Mouse (Mus musculus): ENCODE data around the gene Olfr190. TPM values are rescaled to one million over a fixed set of nuclear protein-coding genes. Genes with fewer than 3 reads are reported as not detected.
"Not testable (repeated sequence)": the region's sequence is repeated elsewhere in the genome, so short reads cannot be mapped to it uniquely, and the experiment has no call there.

The Olfr190 gene
- polyA plus RNA-seq, 1 experiment from 2014 or later = not detected

DNA sequence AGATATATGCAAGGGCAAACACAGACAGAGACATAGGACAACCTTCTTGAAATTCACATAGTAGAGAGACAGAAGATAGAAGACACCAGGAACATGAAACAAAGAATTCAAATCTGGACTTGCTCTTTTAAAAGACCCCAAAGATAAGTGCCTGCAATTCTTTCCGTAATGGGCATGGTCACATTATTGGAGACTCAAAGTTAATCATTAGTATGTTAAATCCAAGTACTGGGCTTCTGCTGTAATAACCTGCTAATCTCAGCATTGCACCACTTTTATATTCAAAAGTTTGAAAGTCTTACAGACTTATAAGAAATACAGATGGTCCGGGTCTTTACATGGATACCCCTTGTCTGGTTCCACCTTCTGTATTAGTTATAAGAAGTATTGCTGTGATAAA lies 28.5 kb downstream of the Olfr190 start:
- H3K9me3 ChIP-seq (ENCODE audit: control insufficient read depth, low read length); H3K27me3 ChIP-seq (replicated peaks; ENCODE audit: control insufficient read depth, insufficient read depth, low read length); H3K9ac ChIP-seq (replicated peaks; ENCODE audit: low read depth, low read length); H3K4me3 ChIP-seq (replicated peaks; ENCODE audit: low read length); H3K4me1 ChIP-seq (replicated peaks; ENCODE audit: control insufficient read depth, insufficient read depth, low read length); H3K4me2 ChIP-seq (ENCODE audit: low read length); ATAC-seq; H3K27ac ChIP-seq (ENCODE audit: low read length); H3K36me3 ChIP-seq (ENCODE audit: control insufficient read depth, insufficient read depth): not testable (repeated sequence)
- WGBS = 97% methylated on average over 2 of the region's 2 CpGs

DNA sequence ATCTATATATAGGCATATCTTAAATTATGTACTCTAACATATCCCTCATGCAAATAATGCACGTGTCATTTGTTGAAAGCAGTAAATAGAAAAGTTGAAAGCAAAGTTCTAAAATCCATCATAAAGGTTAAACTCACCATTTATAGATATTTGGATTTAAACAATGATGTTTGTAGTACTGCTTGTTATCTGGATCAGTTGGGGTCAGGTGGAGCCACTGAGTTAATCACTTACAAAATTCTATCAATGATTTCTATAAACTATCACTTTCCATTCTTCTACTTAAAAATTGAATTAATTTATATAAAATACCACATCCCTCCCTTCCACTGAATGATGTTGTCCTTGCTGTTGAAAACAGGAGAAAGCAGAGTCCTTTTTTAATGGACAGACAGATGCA lies 28.9 kb downstream of the Olfr190 start:
- WGBS = 94% methylated on average over 1 of the region's 1 CpGs
- ATAC-seq = no peak
- Histone ChIP-seq H3K27ac (ENCODE audit: low read length) (no peak overlapping the region), H3K9me3 (ENCODE audit: control insufficient read depth, low read length) (no peaks in the 10 kb centered on the region), H3K27me3 (replicated peaks; ENCODE audit: control insufficient read depth, insufficient read depth, low read length) (no peaks in the 10 kb centered on the region), H3K4me1 (replicated peaks; ENCODE audit: control insufficient read depth, insufficient read depth, low read length) (no peaks in the 10 kb centered on the region), H3K4me2 (ENCODE audit: low read length) (no peak overlapping the region), H3K36me3 (ENCODE audit: control insufficient read depth, insufficient read depth) (no peaks in the 10 kb centered on the region), H3K4me3 (replicated peaks; ENCODE audit: low read length) (no peak overlapping the region), H3K9ac (replicated peaks; ENCODE audit: low read depth, low read length) (no peak overlapping the region)

DNA sequence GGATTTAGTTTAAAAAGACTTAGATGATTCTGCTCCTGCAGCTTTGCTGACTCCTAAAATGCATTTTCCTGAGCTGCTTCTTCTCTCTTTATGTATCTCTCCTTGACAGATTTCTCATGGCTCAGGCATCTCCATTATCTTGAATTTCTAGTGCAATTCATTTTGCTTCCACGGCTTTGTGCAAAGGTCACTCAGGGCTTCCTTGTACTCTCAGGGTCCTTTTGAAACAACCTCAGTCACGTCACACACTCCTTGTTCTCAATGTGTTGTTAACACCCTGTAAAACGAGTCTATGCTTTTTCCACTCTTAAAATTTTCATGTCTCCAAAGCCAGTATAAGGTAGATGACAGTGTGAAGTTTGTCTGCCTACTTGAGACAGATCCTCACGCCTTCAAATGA lies 30.2 kb downstream of the Olfr190 start:
- 76% methylated on average over 4 of the region's 4 CpGs for WGBS
- no peaks in the 10 kb centered on the region for H3K4me1 ChIP-seq (replicated peaks; ENCODE audit: control insufficient read depth, insufficient read depth, low read length)
- H3K27ac ChIP-seq (ENCODE audit: low read length) = no peak overlapping the region
- H3K9me3 ChIP-seq (ENCODE audit: control insufficient read depth, low read length) = no peaks in the 10 kb centered on the region
- no peak overlapping the region for H3K4me3 ChIP-seq (replicated peaks; ENCODE audit: low read length)
- no peak for ATAC-seq
- H3K4me2 ChIP-seq (ENCODE audit: low read length) = no peak overlapping the region
- no peaks in the 10 kb centered on the region for H3K27me3 ChIP-seq (replicated peaks; ENCODE audit: control insufficient read depth, insufficient read depth, low read length)
- H3K36me3 ChIP-seq (ENCODE audit: control insufficient read depth, insufficient read depth) = no peaks in the 10 kb centered on the region
- H3K9ac ChIP-seq (replicated peaks; ENCODE audit: low read depth, low read length) = no peak overlapping the region

DNA sequence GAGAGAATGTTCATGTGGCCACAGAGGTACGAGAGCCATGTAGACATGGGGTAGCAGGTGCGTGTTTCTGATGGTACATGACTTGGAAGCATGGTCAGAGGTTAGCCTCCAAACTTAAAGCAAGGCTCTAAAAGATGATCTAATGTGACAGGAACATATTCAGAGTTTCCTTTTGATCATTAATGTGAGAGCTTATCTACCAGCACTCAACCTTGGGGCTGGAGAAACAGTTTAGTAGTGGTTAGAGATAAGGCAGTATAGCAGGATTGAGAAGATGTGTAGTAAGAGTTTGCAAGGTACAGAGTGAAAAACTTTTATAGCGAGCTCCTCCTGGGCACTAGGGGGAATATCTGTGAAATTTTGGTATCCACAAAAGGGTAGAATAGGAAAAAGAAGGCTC lies 32.0 kb downstream of the Olfr190 start:
- Histone ChIP-seq H3K9ac (replicated peaks; ENCODE audit: low read depth, low read length) (no peak overlapping the region), H3K4me2 (ENCODE audit: low read length) (no peak overlapping the region), H3K9me3 (ENCODE audit: control insufficient read depth, low read length) (no peaks in the 10 kb centered on the region), H3K27me3 (replicated peaks; ENCODE audit: control insufficient read depth, insufficient read depth, low read length) (no peaks in the 10 kb centered on the region), H3K36me3 (ENCODE audit: control insufficient read depth, insufficient read depth) (no peaks in the 10 kb centered on the region), H3K4me1 (replicated peaks; ENCODE audit: control insufficient read depth, insufficient read depth, low read length) (no peaks in the 10 kb centered on the region), H3K27ac (ENCODE audit: low read length) (no peak overlapping the region), H3K4me3 (replicated peaks; ENCODE audit: low read length) (no peak overlapping the region)
- no peak for ATAC-seq
- 83% methylated on average over 3 of the region's 3 CpGs for WGBS

DNA sequence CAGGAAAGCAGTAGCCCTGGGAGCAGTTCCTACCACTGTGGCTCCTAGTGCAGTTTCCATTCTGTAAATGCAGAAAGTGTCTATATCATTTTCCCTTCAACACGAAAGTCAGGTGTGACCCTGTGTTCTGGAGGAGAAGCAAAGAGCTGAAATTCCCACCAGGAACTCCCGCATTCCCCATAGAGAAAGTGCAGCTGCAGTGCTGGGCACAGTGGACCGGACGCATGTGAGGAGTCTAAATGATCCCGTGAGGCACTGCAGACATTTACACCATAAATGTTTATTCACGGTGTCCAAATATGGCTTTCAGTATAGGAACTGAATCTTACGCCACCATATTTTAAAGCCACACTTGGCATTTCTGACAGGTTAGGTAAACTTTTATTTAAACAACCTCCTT lies 38.1 kb downstream of the Olfr190 start, which contains the start of gene Olfr187:
Gene Olfr187, minus strand, starts transcription at position 58 of the 400 bp plus-strand sequence.
- Histone ChIP-seq H3K9me3 (ENCODE audit: control insufficient read depth, low read length) (no peaks in the 10 kb centered on the region), H3K27ac (ENCODE audit: low read length) (no peak within 1 kb of the TSS), H3K4me1 (replicated peaks; ENCODE audit: control insufficient read depth, insufficient read depth, low read length) (no peaks in the 10 kb centered on the region), H3K4me3 (replicated peaks; ENCODE audit: low read length) (no peak within 1 kb of the TSS), H3K36me3 (ENCODE audit: control insufficient read depth, insufficient read depth) (no peaks in the 10 kb centered on the region), H3K4me2 (ENCODE audit: low read length) (no peak within 1 kb of the TSS), H3K9ac (replicated peaks; ENCODE audit: low read depth, low read length) (no peak within 1 kb of the TSS), H3K27me3 (replicated peaks; ENCODE audit: control insufficient read depth, insufficient read depth, low read length) (no peaks in the 10 kb centered on the region)
- WGBS = 91% methylated on average over 7 of the region's 7 CpGs
- ATAC-seq = no peak

DNA sequence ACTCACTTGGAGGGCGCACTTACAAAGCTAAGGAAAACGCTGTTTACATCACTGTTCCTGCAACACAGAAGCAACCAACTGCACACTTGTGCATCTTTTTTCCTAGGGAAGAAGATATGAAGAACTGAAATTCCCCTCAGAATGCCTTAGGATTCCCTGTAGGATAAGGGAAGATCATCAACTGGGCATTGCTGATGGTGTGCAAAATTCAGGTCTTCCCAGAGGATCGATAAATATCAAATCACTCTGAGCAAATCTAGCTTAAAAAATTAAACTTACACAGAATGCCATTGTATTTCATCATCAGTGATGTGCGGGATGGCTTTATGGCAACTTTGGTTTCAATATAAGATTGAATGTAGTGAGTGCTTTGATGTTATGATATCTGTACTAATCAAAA lies 47.6 kb downstream of the Olfr190 start, which contains the start of gene Olfr186:
Gene Olfr186, minus strand, starts transcription at position 101 of the 400 bp plus-strand sequence.
- Histone ChIP-seq H3K9me3 (ENCODE audit: control insufficient read depth, low read length) (no peaks in the 10 kb centered on the region), H3K4me2 (ENCODE audit: low read length) (no peak within 1 kb of the TSS), H3K9ac (replicated peaks; ENCODE audit: low read depth, low read length) (no peak within 1 kb of the TSS), H3K4me1 (replicated peaks; ENCODE audit: control insufficient read depth, insufficient read depth, low read length) (no peaks in the 10 kb centered on the region), H3K27ac (ENCODE audit: low read length) (no peak within 1 kb of the TSS), H3K4me3 (replicated peaks; ENCODE audit: low read length) (no peak within 1 kb of the TSS), H3K27me3 (replicated peaks; ENCODE audit: control insufficient read depth, insufficient read depth, low read length) (no peaks in the 10 kb centered on the region), H3K36me3 (ENCODE audit: control insufficient read depth, insufficient read depth) (no peaks in the 10 kb centered on the region)
- 92% methylated on average over 4 of the region's 4 CpGs for WGBS
- no peak for ATAC-seq

Other genes starting within 250 kb of the Olfr190 start
- not detected in 2 replicates for gene Olfr177, start 203.2 kb downstream of the Olfr190 start, polyA plus RNA-seq (2015; fragmentation: Nextera tagmentation; extraction: Ambion mirVana)
- gene Olfr178, start 185.9 kb downstream of the Olfr190 start, polyA plus RNA-seq (2015; fragmentation: Nextera tagmentation; extraction: Ambion mirVana) = not detected in 2 replicates
- gene Olfr181, start 149.2 kb downstream of the Olfr190 start, polyA plus RNA-seq (2015; fragmentation: Nextera tagmentation; extraction: Ambion mirVana) = not detected in 2 replicates
- not detected in 2 replicates for gene Olfr180, start 148.6 kb downstream of the Olfr190 start, polyA plus RNA-seq (2015; fragmentation: Nextera tagmentation; extraction: Ambion mirVana)
- not detected in 2 replicates for gene Olfr183, start 82.6 kb downstream of the Olfr190 start, polyA plus RNA-seq (2015; fragmentation: Nextera tagmentation; extraction: Ambion mirVana)
- gene Olfr186, start 47.7 kb downstream of the Olfr190 start, polyA plus RNA-seq (2015; fragmentation: Nextera tagmentation; extraction: Ambion mirVana) = not detected in 2 replicates
- not detected in 2 replicates for gene Olfr187, start 38.2 kb downstream of the Olfr190 start, polyA plus RNA-seq (2015; fragmentation: Nextera tagmentation; extraction: Ambion mirVana)
- gene Olfr191, start 11.8 kb upstream of the Olfr190 start, polyA plus RNA-seq (2015; fragmentation: Nextera tagmentation; extraction: Ambion mirVana) = not detected in 2 replicates
- not detected in 2 replicates for gene Olfr193, start 33.9 kb upstream of the Olfr190 start, polyA plus RNA-seq (2015; fragmentation: Nextera tagmentation; extraction: Ambion mirVana)
- gene Olfr194, start 43.1 kb upstream of the Olfr190 start, polyA plus RNA-seq (2015; fragmentation: Nextera tagmentation; extraction: Ambion mirVana) = not detected in 2 replicates
- gene Olfr195, start 69.0 kb upstream of the Olfr190 start, polyA plus RNA-seq (2015; fragmentation: Nextera tagmentation; extraction: Ambion mirVana) = not detected in 2 replicates
- not detected in 2 replicates for gene Olfr196, start 92.4 kb upstream of the Olfr190 start, polyA plus RNA-seq (2015; fragmentation: Nextera tagmentation; extraction: Ambion mirVana)
- not detected in 2 replicates for gene Olfr198, start 125.5 kb upstream of the Olfr190 start, polyA plus RNA-seq (2015; fragmentation: Nextera tagmentation; extraction: Ambion mirVana)
- gene Olfr199, start 141.8 kb upstream of the Olfr190 start, polyA plus RNA-seq (2015; fragmentation: Nextera tagmentation; extraction: Ambion mirVana) = not detected in 2 replicates
- not detected in 2 replicates for gene Olfr201, start 194.6 kb upstream of the Olfr190 start, polyA plus RNA-seq (2015; fragmentation: Nextera tagmentation; extraction: Ambion mirVana)
- not detected in 2 replicates for gene Olfr202, start 208.8 kb upstream of the Olfr190 start, polyA plus RNA-seq (2015; fragmentation: Nextera tagmentation; extraction: Ambion mirVana)
- not detected in 2 replicates for gene Olfr203, start 220.9 kb upstream of the Olfr190 start, polyA plus RNA-seq (2015; fragmentation: Nextera tagmentation; extraction: Ambion mirVana)
- not detected in 2 replicates for gene Olfr204, start 240.2 kb upstream of the Olfr190 start, polyA plus RNA-seq (2015; fragmentation: Nextera tagmentation; extraction: Ambion mirVana)